Mouse (Mus musculus) myocyte (in vitro differentiated cells): Measurements from ENCODE around the gene Clca3a2. TPM values are rescaled to one million over a fixed set of nuclear protein-coding genes. Genes with fewer than 3 reads are reported as not detected.
"Not testable (repeated sequence)": the region's sequence is repeated elsewhere in the genome, so short reads cannot be mapped to it uniquely, and the experiment has no call there.

Experiments used
- H3K27me3 ChIP-seq: one replicate; pipeline ENCODE4 v1.6.1; 2011; ENCODE audit not compliant: control insufficient read depth, insufficient read depth, insufficient read length
- H3K36me3 ChIP-seq: one replicate; pipeline ENCODE4 v1.6.1; 2011; ENCODE audit not compliant: control insufficient read depth, insufficient read depth
- H3K4me2 ChIP-seq: one replicate; pipeline ENCODE4 v1.6.1; 2011; ENCODE audit warnings: low read depth, control low read depth
- H3K4me3 ChIP-seq: one replicate; pipeline ENCODE4 v1.5.1; 2011; ENCODE audit warnings: mild to moderate bottlenecking, control low read depth, moderate library complexity
- H3K79me2 ChIP-seq: one replicate; pipeline ENCODE4 v1.6.1; 2011; ENCODE audit not compliant: control insufficient read depth, insufficient read depth
- H3ac ChIP-seq: one replicate; pipeline ENCODE4 v1.6.1; 2011; ENCODE audit not compliant: control insufficient read depth, insufficient read length
- CEBPB ChIP-seq: IDR thresholded peaks from 2 replicates; pipeline ENCODE4 v1.6.1; 2011; ENCODE audit warnings: mild to moderate bottlenecking, moderate library complexity; ENCODE audit not compliant: poor library complexity, insufficient read depth, severe bottlenecking
- E2F4 ChIP-seq: IDR thresholded peaks from one replicate; pipeline ENCODE4 v1.6.1; 2011; ENCODE audit warnings: mild to moderate bottlenecking, control low read depth, moderate library complexity; ENCODE audit not compliant: insufficient read depth
- MAX ChIP-seq: IDR thresholded peaks from one replicate; pipeline ENCODE4 v1.6.1; 2011; ENCODE audit warnings: low read depth, mild to moderate bottlenecking, control low read depth
- MYOD1 ChIP-seq, 3 experiments: IDR thresholded peaks; one replicate each; pipeline ENCODE4 v1.6.1; 2011; ENCODE audit warnings: control low read depth in 2 of 3, low read depth in 2 of 3, mild to moderate bottlenecking in 2 of 3, moderate library complexity in 1 of 3; ENCODE audit not compliant: insufficient read length in 2 of 3, control insufficient read depth in 1 of 3
- MYOG ChIP-seq, 3 experiments: IDR thresholded peaks; one replicate each; pipeline ENCODE4 v1.6.1; 2011; ENCODE audit warnings: control low read depth in 2 of 3, low read depth in 2 of 3, mild to moderate bottlenecking in 2 of 3; ENCODE audit not compliant: insufficient read length in 2 of 3, control insufficient read depth in 1 of 3, insufficient read depth in 1 of 3
- POLR2A ChIP-seq: IDR thresholded peaks from one replicate; pipeline ENCODE4 v1.6.1; 2011; ENCODE audit warnings: low read depth, mild to moderate bottlenecking, control low read depth, moderate library complexity; ENCODE audit not compliant: insufficient read length
- POLR2AphosphoS2 ChIP-seq: IDR thresholded peaks from one replicate; pipeline ENCODE4 v1.6.1; 2011; ENCODE audit warnings: low read depth, control low read depth; ENCODE audit not compliant: insufficient read length
- REST ChIP-seq: IDR thresholded peaks from one replicate; pipeline ENCODE4 v1.6.1; 2011; ENCODE audit warnings: mild to moderate bottlenecking, control low read depth, moderate library complexity; ENCODE audit not compliant: insufficient read depth, insufficient read length
- SRF ChIP-seq: IDR thresholded peaks from one replicate; pipeline ENCODE4 v1.6.1; 2011; ENCODE audit warnings: low read depth; ENCODE audit not compliant: control insufficient read depth, insufficient read length
- TCF12 ChIP-seq: IDR thresholded peaks from one replicate; pipeline ENCODE4 v1.6.1; 2011; ENCODE audit warnings: mild to moderate bottlenecking, control low read depth; ENCODE audit not compliant: poor library complexity, insufficient read depth, severe bottlenecking
- TCF3 ChIP-seq: IDR thresholded peaks from one replicate; pipeline ENCODE4 v1.6.1; 2011; ENCODE audit warnings: low read depth, control low read depth; ENCODE audit not compliant: insufficient read length
- USF1 ChIP-seq: IDR thresholded peaks from one replicate; pipeline ENCODE4 v1.6.1; 2011; ENCODE audit warnings: low read depth, mild to moderate bottlenecking, control low read depth, moderate library complexity
- polyA plus RNA-seq: library from polyadenylated mRNA; unstranded; fragments of >200 nt; fragmentation: generic; extraction: Trizol; gene quantifications from one replicate; pipeline ENCODE4 v1.2.1, GENCODE M21; 2012; ENCODE audit warnings: missing spikeins

Clca3a2 gene
- polyA plus RNA-seq, 1 experiment, result not detected

GRCm38 (mm10) chr3:144785181-144786148, 33.8 kb downstream of the Clca3a2 start:
- Histone ChIP-seq H3K36me3 (no peaks in the 10 kb centered on the region), H3K27me3 (no peaks in the 10 kb centered on the region), H3ac (no peak overlapping the region), H3K4me3 (no peak overlapping the region), H3K4me2 (no peak overlapping the region), H3K79me2 (no peaks in the 10 kb centered on the region)
- no peak for TF ChIP-seq POLR2AphosphoS2
- TF ChIP-seq TCF3, result no peak
- TF ChIP-seq MYOG (IDR thresholded peaks at IDR 0.05; ENCODE audit: control insufficient read depth in 1 of 3, insufficient read depth in 1 of 3, insufficient read length in 2 of 3, low read depth in 2 of 3), result no peak
- TF ChIP-seq TCF12, result no peak
- no peak for TF ChIP-seq MAX
- TF ChIP-seq SRF, result no peak
- TF ChIP-seq REST, result no peak
- no peak for TF ChIP-seq USF1
- no peak for TF ChIP-seq POLR2A
- TF ChIP-seq CEBPB, result no peak

GRCm38 (mm10) chr3:144765161-144765560, 54.1 kb downstream of the Clca3a2 start:
- H3K4me2 ChIP-seq, result peak overlapping the region; percentile 45
- TF ChIP-seq USF1 (no peak), E2F4 (no peak), POLR2A (no peak), MYOG (IDR thresholded peaks at IDR 0.05; ENCODE audit: control insufficient read depth in 1 of 3, insufficient read depth in 1 of 3, insufficient read length in 2 of 3, low read depth in 2 of 3) (no peak)
- no peak overlapping the region for H3K4me3 ChIP-seq
- H3K27me3 ChIP-seq, result no peaks in the 10 kb centered on the region
- no peaks in the 10 kb centered on the region for H3K79me2 ChIP-seq
- H3K36me3 ChIP-seq, result no peaks in the 10 kb centered on the region
- no peak overlapping the region for H3ac ChIP-seq

GRCm38 (mm10) chr3:144761454-144761853, 57.8 kb downstream of the Clca3a2 start:
- H3K27me3 ChIP-seq, result no peaks in the 10 kb centered on the region
- peak overlapping the region; percentile 35 for H3K4me2 ChIP-seq
- no peak overlapping the region for H3ac ChIP-seq
- TF ChIP-seq USF1 (peak; percentile 73), MYOD1 (IDR thresholded peaks at IDR 0.05; ENCODE audit: control insufficient read depth in 1 of 3, insufficient read length in 2 of 3, low read depth in 2 of 3) (no peak), POLR2A (no peak), TCF3 (no peak)
- H3K36me3 ChIP-seq, result no peaks in the 10 kb centered on the region
- H3K79me2 ChIP-seq, result no peaks in the 10 kb centered on the region
- no peak overlapping the region for H3K4me3 ChIP-seq

GRCm38 (mm10) chr3:144760592-144761309, 58.5 kb downstream of the Clca3a2 start, which contains the start of gene Clca3a1:
Gene Clca3a1, minus strand, starts transcription at chr3:144760977.
- H3K4me2 ChIP-seq, result peak within 1 kb of the TSS; percentile 35

DNA sequence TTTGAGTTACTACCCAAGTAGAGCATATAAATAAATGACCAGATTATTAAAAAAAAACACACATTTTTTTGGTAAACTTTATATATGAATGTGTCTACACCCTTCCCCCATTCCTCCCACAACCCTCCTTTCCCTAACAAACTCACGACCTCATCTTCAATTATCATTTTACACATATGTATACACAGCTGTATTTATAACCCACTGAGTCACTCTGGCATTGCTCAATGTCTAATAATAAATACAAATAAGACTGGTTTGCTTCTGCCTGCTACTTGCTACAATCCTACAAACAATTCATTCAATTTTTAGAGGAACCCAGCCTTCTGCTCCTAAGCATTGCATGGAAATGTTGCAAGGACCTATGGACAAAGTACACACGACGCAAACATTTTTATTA, 59.6 kb downstream of the Clca3a2 start:
- Histone ChIP-seq H3K79me2 (no peaks in the 10 kb centered on the region), H3K4me3 (no peak overlapping the region), H3K27me3 (no peaks in the 10 kb centered on the region), H3K36me3 (no peaks in the 10 kb centered on the region), H3K4me2 (no peak overlapping the region), H3ac (no peak overlapping the region)
- TF ChIP-seq MAX, result no peak
- no peak for TF ChIP-seq TCF12
- no peak for TF ChIP-seq TCF3
- TF ChIP-seq MYOD1 (IDR thresholded peaks at IDR 0.05; ENCODE audit: control insufficient read depth in 1 of 3, insufficient read length in 2 of 3, low read depth in 2 of 3), result no peak
- TF ChIP-seq MYOG (IDR thresholded peaks at IDR 0.05; ENCODE audit: control insufficient read depth in 1 of 3, insufficient read depth in 1 of 3, insufficient read length in 2 of 3, low read depth in 2 of 3), result no peak
- TF ChIP-seq CEBPB, result 0 out of 2 replicates have a peak, but pooled peaks have one; percentile 25
- no peak for TF ChIP-seq USF1

More at GRCm38 (mm10) chr3:144760592-144761309, 58.5 kb downstream of the Clca3a2 start, which contains the start of gene Clca3a1:
- no peak within 1 kb of the TSS for H3K4me3 ChIP-seq
- H3ac ChIP-seq, result no peak within 1 kb of the TSS
- H3K79me2 ChIP-seq, result no peaks in the 10 kb centered on the region
- no peaks in the 10 kb centered on the region for H3K36me3 ChIP-seq
- no peaks in the 10 kb centered on the region for H3K27me3 ChIP-seq
- TF ChIP-seq REST (no peak), E2F4 (no peak), MYOG (IDR thresholded peaks at IDR 0.05; ENCODE audit: control insufficient read depth in 1 of 3, insufficient read depth in 1 of 3, insufficient read length in 2 of 3, low read depth in 2 of 3) (no peak), TCF12 (no peak), SRF (no peak), MAX (no peak)

DNA sequence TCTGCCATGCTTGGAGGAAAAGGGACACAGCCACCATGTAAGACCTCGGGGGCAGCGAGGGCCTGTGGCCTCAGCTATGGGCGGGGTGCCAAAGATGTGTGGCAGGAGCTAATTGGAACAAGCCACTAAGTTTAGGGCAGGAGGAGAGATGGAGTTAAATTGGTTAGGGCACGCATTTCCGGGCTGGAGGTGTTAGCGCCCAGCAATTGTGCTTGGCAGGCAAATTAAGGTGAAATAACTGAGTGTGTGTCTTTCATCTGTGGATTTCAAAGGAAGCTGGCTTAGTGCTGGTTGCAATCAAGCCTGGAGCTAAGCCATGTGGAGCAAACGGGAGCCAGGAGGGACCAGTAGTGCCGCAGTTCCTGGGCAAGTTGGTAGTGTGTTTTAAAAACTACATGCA, 63.2 kb downstream of the Clca3a2 start:
- H3ac ChIP-seq, H3K79me2 ChIP-seq, H3K27me3 ChIP-seq, H3K36me3 ChIP-seq, H3K4me3 ChIP-seq, H3K4me2 ChIP-seq: not testable (repeated sequence)
